Mouse (Mus musculus) midbrain, embryonic 10.5 days (tissue): ENCODE results near the gene Oxld1. TPM values are rescaled to one million over a fixed set of nuclear protein-coding genes. Genes with fewer than 3 reads are reported as not detected.

Experiments
- DNase-seq: peaks from one replicate; pipeline ENCODE4 v3.0.0-alpha.2; 2017; ENCODE audit warnings: low spot score
- H3K27ac ChIP-seq: fragments of 300-500 bp; sonication (generic); replicated peaks from 2 replicates; pipeline ENCODE4 v1.5.1; 2016; ENCODE audit warnings: mild to moderate bottlenecking
- H3K27me3 ChIP-seq: fragments of 300-500 bp; sonication (generic); 2 replicates; pipeline ENCODE4 v1.6.1; 2016; ENCODE audit warnings: low read depth, mild to moderate bottlenecking; ENCODE audit not compliant: poor library complexity, severe bottlenecking
- H3K36me3 ChIP-seq: fragments of 300-500 bp; sonication (generic); 2 replicates; pipeline ENCODE4 v1.6.1; 2016; ENCODE audit warnings: mild to moderate bottlenecking, moderate library complexity
- H3K4me1 ChIP-seq: fragments of 300-500 bp; sonication (generic); 2 replicates; pipeline ENCODE4 v1.6.1; 2016
- H3K4me3 ChIP-seq: fragments of 300-500 bp; sonication (generic); 2 replicates; pipeline ENCODE4 v1.5.1; 2016; ENCODE audit warnings: mild to moderate bottlenecking, moderate library complexity
- H3K9me3 ChIP-seq: fragments of 300-500 bp; sonication (generic); replicated peaks from 2 replicates; pipeline ENCODE4 v1.6.1; 2016; ENCODE audit warnings: mild to moderate bottlenecking
- WGBS: fragments of 180-500 bp; shearing (Covaris S2); methylation state at CpG from one replicate; pipeline ENCODE4 v1.1.7; 2016; 5-methylcytosine and 5-hydroxymethylcytosine counted together
- polyA plus RNA-seq: library from polyadenylated mRNA; unstranded; fragments of >200 nt; fragmentation: Nextera tagmentation; extraction: Ambion mirVana; gene quantifications from 2 replicates; pipeline ENCODE4 v1.2.1, GENCODE M21; 2016

Oxld1 gene
- 9.0 and 11.8 TPM in 2 replicates for polyA plus RNA-seq

- WGBS: 5% methylated on average over 62 of the region's 62 CpGs
- no peaks in the 10 kb centered on the region for H3K9me3 ChIP-seq
- H3K4me3 ChIP-seq: peak within 1 kb of the TSS; percentile 94
- peak within 1 kb of the TSS; percentile 94 for H3K27ac ChIP-seq
- peak; percentile 88 for DNase-seq
- peaks cover 44% of the 10 kb centered on the region for H3K36me3 ChIP-seq
- H3K27me3 ChIP-seq: no peaks in the 10 kb centered on the region
- peaks cover 27% of the 10 kb centered on the region for H3K4me1 ChIP-seq
Observed at GRCm38 (mm10) chr11:120457772-120458751, at the start of gene Oxld1, which contains the start of gene Ccdc137. Oxld1 (minus strand) TSS chr11:120458068. Ccdc137 (plus strand) TSS chr11:120458115.

- H3K4me1 ChIP-seq: peaks cover 18% of the 10 kb centered on the region
- H3K36me3 ChIP-seq: no peaks in the 10 kb centered on the region
- no peaks in the 10 kb centered on the region for H3K9me3 ChIP-seq
- no peak overlapping the region for H3K27ac ChIP-seq
- no peak for DNase-seq
- H3K4me3 ChIP-seq: no peak overlapping the region
- WGBS: 55% methylated on average over 4 of the region's 4 CpGs
- H3K27me3 ChIP-seq: peaks cover 4% of the 10 kb centered on the region
Observed at GRCm38 (mm10) chr11:120506899-120507298, 49.0 kb upstream of the Oxld1 start.

- no peak overlapping the region for H3K27ac ChIP-seq
- 92% methylated on average over 3 of the region's 3 CpGs for WGBS
- H3K36me3 ChIP-seq: no peaks in the 10 kb centered on the region
- no peaks in the 10 kb centered on the region for H3K9me3 ChIP-seq
- no peak overlapping the region for H3K4me3 ChIP-seq
- DNase-seq: no peak
- H3K27me3 ChIP-seq: no peaks in the 10 kb centered on the region; the same call in 1 of the 2 replicates
- peaks cover 12% of the 10 kb centered on the region for H3K4me1 ChIP-seq
Observed at GRCm38 (mm10) chr11:120505661-120506060, 47.8 kb upstream of the Oxld1 start.

- no peaks in the 10 kb centered on the region for H3K9me3 ChIP-seq
- no peaks in the 10 kb centered on the region for H3K4me1 ChIP-seq
- WGBS: 95% methylated on average over 4 of the region's 4 CpGs
- DNase-seq: no peak
- H3K27ac ChIP-seq: no peak overlapping the region
- H3K27me3 ChIP-seq: no peaks in the 10 kb centered on the region
- H3K4me3 ChIP-seq: no peak overlapping the region
- H3K36me3 ChIP-seq: peaks cover 28% of the 10 kb centered on the region
Observed at GRCm38 (mm10) chr11:120501701-120502100, 43.8 kb upstream of the Oxld1 start.

GRCm38 (mm10) chr11:120501018-120501417 is 43.1 kb upstream of the Oxld1 start:
- no peaks in the 10 kb centered on the region for H3K27me3 ChIP-seq
- WGBS: 69% methylated on average over 6 of the region's 6 CpGs
- no peak overlapping the region for H3K27ac ChIP-seq
- H3K4me1 ChIP-seq: no peaks in the 10 kb centered on the region
- H3K36me3 ChIP-seq: peaks cover 34% of the 10 kb centered on the region
- no peak overlapping the region for H3K4me3 ChIP-seq
- DNase-seq: no peak
- H3K9me3 ChIP-seq: no peaks in the 10 kb centered on the region

GRCm38 (mm10) chr11:120500357-120500756 is 42.5 kb upstream of the Oxld1 start:
- no peak for DNase-seq
- 26% methylated on average over 3 of the region's 3 CpGs for WGBS
- H3K4me1 ChIP-seq: no peaks in the 10 kb centered on the region

GRCm38 (mm10) chr11:120499894-120500293 is 42.0 kb upstream of the Oxld1 start:
- Histone ChIP-seq H3K4me1 (no peaks in the 10 kb centered on the region), H3K9me3 (no peaks in the 10 kb centered on the region), H3K27me3 (no peaks in the 10 kb centered on the region), H3K36me3 (peaks cover 46% of the 10 kb centered on the region), H3K4me3 (no peak overlapping the region), H3K27ac (no peak overlapping the region)
- no peak for DNase-seq
- 80% methylated on average over 6 of the region's 6 CpGs for WGBS

More at GRCm38 (mm10) chr11:120500357-120500756, 42.5 kb upstream of the Oxld1 start:
- no peaks in the 10 kb centered on the region for H3K27me3 ChIP-seq
- no peaks in the 10 kb centered on the region for H3K9me3 ChIP-seq
- peaks cover 41% of the 10 kb centered on the region for H3K36me3 ChIP-seq
- H3K27ac ChIP-seq: no peak overlapping the region
- no peak overlapping the region for H3K4me3 ChIP-seq

GRCm38 (mm10) chr11:120498891-120499290 is 41.0 kb upstream of the Oxld1 start:
- Histone ChIP-seq H3K36me3 (peaks cover 56% of the 10 kb centered on the region), H3K9me3 (no peaks in the 10 kb centered on the region), H3K27ac (no peak overlapping the region), H3K4me1 (peaks cover 4% of the 10 kb centered on the region), H3K27me3 (no peaks in the 10 kb centered on the region), H3K4me3 (no peak overlapping the region)
- 89% methylated on average over 5 of the region's 5 CpGs for WGBS
- DNase-seq: no peak

GRCm38 (mm10) chr11:120498226-120498625 is 40.4 kb upstream of the Oxld1 start:
- Histone ChIP-seq H3K27me3 (no peaks in the 10 kb centered on the region), H3K4me1 (peaks cover 10% of the 10 kb centered on the region), H3K27ac (no peak overlapping the region), H3K36me3 (peaks cover 56% of the 10 kb centered on the region), H3K4me3 (no peak overlapping the region), H3K9me3 (no peaks in the 10 kb centered on the region)
- no peak for DNase-seq
- WGBS: 97% methylated on average over 12 of the region's 12 CpGs

GRCm38 (mm10) chr11:120497436-120497835 is 39.6 kb upstream of the Oxld1 start:
- H3K4me1 ChIP-seq: peaks cover 18% of the 10 kb centered on the region
- no peak overlapping the region for H3K27ac ChIP-seq
- 92% methylated on average over 3 of the region's 3 CpGs for WGBS
- H3K4me3 ChIP-seq: no peak overlapping the region
- H3K9me3 ChIP-seq: no peaks in the 10 kb centered on the region
- H3K27me3 ChIP-seq: no peaks in the 10 kb centered on the region
- DNase-seq: no peak
- peaks cover 56% of the 10 kb centered on the region for H3K36me3 ChIP-seq

GRCm38 (mm10) chr11:120493911-120494310 is 36.0 kb upstream of the Oxld1 start:
- no peak for DNase-seq
- Histone ChIP-seq H3K9me3 (no peaks in the 10 kb centered on the region), H3K27me3 (no peaks in the 10 kb centered on the region), H3K27ac (no peak overlapping the region), H3K4me3 (no peak overlapping the region), H3K4me1 (peaks cover 49% of the 10 kb centered on the region), H3K36me3 (peaks cover 60% of the 10 kb centered on the region)
- 77% methylated on average over 3 of the region's 3 CpGs for whole genome bisulfite sequencing

GRCm38 (mm10) chr11:120493351-120493750 is 35.5 kb upstream of the Oxld1 start:
- Histone ChIP-seq H3K27ac (peak overlapping the region; percentile 91), H3K9me3 (no peaks in the 10 kb centered on the region), H3K4me3 (peak overlapping the region; percentile 93), H3K27me3 (no peaks in the 10 kb centered on the region), H3K36me3 (peaks cover 60% of the 10 kb centered on the region), H3K4me1 (peaks cover 49% of the 10 kb centered on the region)
- DNase-seq: no peak
- WGBS: 83% methylated on average over 3 of the region's 3 CpGs

- 33% methylated on average over 3 of the region's 3 CpGs for WGBS
- Histone ChIP-seq H3K27me3 (no peaks in the 10 kb centered on the region), H3K27ac (peak overlapping the region; percentile 91), H3K4me1 (peaks cover 49% of the 10 kb centered on the region), H3K4me3 (peak overlapping the region; percentile 93), H3K9me3 (no peaks in the 10 kb centered on the region), H3K36me3 (peaks cover 60% of the 10 kb centered on the region)
- DNase-seq: no peak
Observed at GRCm38 (mm10) chr11:120492878-120493203, 35.0 kb upstream of the Oxld1 start.
